Mouse (Mus musculus): ENCODE measurements around the gene Atf6b.

- no peak for TF ChIP-seq MAX (IDR thresholded peaks at IDR 0.05)
- no peak for TF ChIP-seq CEBPB (IDR thresholded peaks at IDR 0.05; ENCODE audit: low read depth)
Measured at GRCm38 (mm10) chr17:34658591-34658990, 11.6 kb downstream of the Atf6b start.
